Mouse (Mus musculus): ENCODE measurements around the gene P2rx6.

DNA sequence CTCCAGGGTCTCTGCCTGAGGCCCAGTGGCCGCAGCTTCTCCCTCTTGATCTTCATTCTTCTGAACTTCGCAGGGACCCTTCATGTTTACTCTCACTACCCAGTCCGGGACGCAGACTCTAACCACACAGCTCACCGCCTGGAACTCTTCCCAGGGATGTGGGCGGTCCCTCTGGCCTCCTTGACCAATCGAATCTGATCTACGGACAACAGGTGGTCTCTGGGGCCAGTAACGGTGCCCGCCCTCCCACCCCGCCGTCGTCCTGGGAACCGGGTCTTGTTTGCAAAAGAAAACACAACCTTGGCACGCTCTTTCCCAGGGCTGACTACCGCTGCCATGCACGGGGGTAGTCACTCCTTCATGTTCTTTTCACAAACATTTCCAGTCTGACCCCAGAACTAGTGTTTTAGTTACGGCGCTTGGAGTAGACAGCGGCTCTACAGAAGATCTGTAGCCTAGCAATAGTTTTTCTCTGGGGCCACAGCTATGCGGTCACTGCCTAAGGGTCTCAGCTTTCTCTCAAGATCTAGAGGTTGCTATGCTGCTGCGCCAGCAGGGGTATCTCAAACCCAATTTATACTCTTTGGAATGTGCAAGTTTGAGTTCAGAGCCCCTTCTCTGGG is 446 bp upstream of the P2rx6 start, which contains the start of gene Lrrc74b:
- TF ChIP-seq CTCF (IDR thresholded peaks at IDR 0.05; ENCODE audit: extremely low read depth, insufficient read depth, low read length), result no peak
- TF ChIP-seq POLR2A (IDR thresholded peaks at IDR 0.05; ENCODE audit: extremely low read depth, insufficient read depth, low read length), result no peak

Measured in cortical plate, adult 2 months (tissue).